Mouse (Mus musculus) small intestine, adult 2 months (tissue): ENCODE results near the gene Gtse1.

Experiments used
- CTCF ChIP-seq: fragments of 200-500 bp; IDR thresholded peaks from 2 replicates; pipeline ENCODE4 v1.5.1; 2012; ENCODE audit warnings: low read depth, mild to moderate bottlenecking, control low read depth, inconsistent platforms, low read length, moderate library complexity, mixed read lengths; ENCODE audit not compliant: insufficient replicate concordance, insufficient read length; ENCODE audit errors: extremely low read depth
- POLR2A ChIP-seq: fragments of 200-500 bp; IDR thresholded peaks from 2 replicates; pipeline ENCODE4 v1.6.1; 2012; ENCODE audit warnings: low read depth, mild to moderate bottlenecking, control low read depth, inconsistent platforms, low read length, moderate library complexity

GRCm38 (mm10) chr15:85826676-85827075 lies 32.9 kb upstream of the Gtse1 start:
- TF ChIP-seq POLR2A: no peak
- TF ChIP-seq CTCF: no peak
